Comparison of ENCODE assay signal across 21 mouse cellular contexts in the genomic region with DNA sequence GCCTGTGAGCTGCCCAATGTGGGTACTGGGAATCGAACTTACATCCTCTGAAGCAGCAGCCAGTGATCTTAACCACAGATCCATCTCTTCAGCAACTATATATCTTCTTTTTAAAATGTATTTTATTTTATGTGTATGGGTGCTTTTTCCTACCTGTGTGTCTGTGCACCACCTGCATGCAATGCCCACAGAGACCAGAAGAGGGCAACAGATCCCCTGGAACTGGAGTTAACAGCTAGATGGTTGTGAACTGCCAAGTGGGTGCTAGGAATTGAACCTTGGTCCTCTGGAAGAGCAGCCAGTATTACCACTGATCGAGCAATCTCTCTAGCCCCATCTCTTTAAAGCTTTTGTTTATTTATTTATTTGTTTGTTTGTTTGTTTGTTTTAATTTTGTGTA. TPM values are rescaled to one million over a fixed set of nuclear protein-coding genes. Genes with fewer than 3 reads are reported as not detected.
DNase-seq lines count a peak whose midpoint lies in the region; ATAC-seq and TF ChIP-seq lines count a peak whose summit lies in the region.
"Had no signal": no experiment of that assay in that cellular context is flagged by ENCODE, and none has a peak within 500 bp of the region (broad histone marks: within the 10 kb centered on the region; RNA-seq: fewer than 3 reads in every experiment).

No protein-coding gene starts in this region.

- no peak for ATAC-seq in kidney, postnatal 0 days (replicated peaks; ENCODE audit: low FRiP score, low read depth)
- ATAC-seq: midbrain, embryonic 13.5 days had no signal

- H3K4me2 ChIP-seq in kidney, postnatal 0 days (ENCODE audit: low read length) = no peak overlapping the region
- H3K4me2 ChIP-seq: embryonic facial prominence, embryonic 15.5 days; heart, embryonic 12.5 days; midbrain, embryonic 13.5 days; stomach, embryonic 15.5 days had no signal

- no peak for DNase-seq in kidney, postnatal 0 days (ENCODE audit: low spot score)
- DNase-seq in kidney, adult 8-10 months = no peak
- DNase-seq in thymus, postnatal 4 days = peak; percentile 46
- DNase-seq in thymus, adult 18-20 months = no peak
- peak; percentile 53 for DNase-seq in MEL (ENCODE audit: low read depth, low spot score)
- DNase-seq in testis, postnatal 10 days (ENCODE audit: low spot score) = peak; percentile 35
- DNase-seq in cerebellum, adult 9-11 months = no peak
- DNase-seq in left cerebral cortex, postnatal 10 days (ENCODE audit: extremely low spot score in 1 of 2, low spot score in 2 of 2) = no peak
- DNase-seq: cerebellum, adult 11-12 months; gastrocnemius, postnatal 25 days; heart, postnatal 4 days; kidney, postnatal 36 days; lung, adult 18-20 months; spleen, adult 18-20 months had no signal

- no peak overlapping the region for H3K9ac ChIP-seq in kidney, postnatal 0 days (ENCODE audit: low read depth, low read length)
- H3K9ac ChIP-seq in MEL (ENCODE audit: control insufficient read depth, low read depth, low read length, poor library complexity, severe bottlenecking) = no peak overlapping the region
- H3K9ac ChIP-seq: embryonic facial prominence, embryonic 15.5 days; heart, embryonic 12.5 days; midbrain, embryonic 13.5 days; stomach, embryonic 15.5 days had no signal

- peak; percentile 40 for TF ChIP-seq RAD21 in MEL (IDR thresholded peaks at IDR 0.05; ENCODE audit: low read depth, low read length)

- no peaks in the 10 kb centered on the region for H3K9me3 ChIP-seq in kidney, postnatal 0 days (replicated peaks; ENCODE audit: low read length)
- no peaks in the 10 kb centered on the region for H3K9me3 ChIP-seq in MEL (replicated peaks; ENCODE audit: insufficient read depth, low read length)
- H3K9me3 ChIP-seq: embryonic facial prominence, embryonic 15.5 days; midbrain, embryonic 13.5 days; stomach, embryonic 15.5 days had no signal

- H3K36me3 ChIP-seq in kidney, postnatal 0 days (ENCODE audit: insufficient read depth, low read length) = peaks cover 15% of the 10 kb centered on the region; the same call in 1 of the 2 replicates
- H3K36me3 ChIP-seq in MEL (ENCODE audit: control insufficient read depth in 1 of 2, insufficient read depth in 2 of 2, low read length in 2 of 2) = peaks cover 0 to 1% of the 10 kb centered on the region in 2 experiments; a peak in 2 of 4 replicates

- no peaks in the 10 kb centered on the region for H3K4me1 ChIP-seq in kidney, postnatal 0 days (replicated peaks; ENCODE audit: insufficient read depth, low read length)
- H3K4me1 ChIP-seq in MEL (ENCODE audit: control insufficient read depth in 1 of 2, insufficient read depth in 2 of 2, low read length in 2 of 2) = no peaks in the 10 kb centered on the region
- H3K4me1 ChIP-seq: embryonic facial prominence, embryonic 15.5 days; heart, embryonic 12.5 days; stomach, embryonic 15.5 days had no signal

- no peak for TF ChIP-seq EP300 in MEL (IDR thresholded peaks at IDR 0.05; ENCODE audit: low read depth in 1 of 2, low read length in 2 of 2)

- H3K79me2 ChIP-seq in MEL (ENCODE audit: control insufficient read depth, insufficient read depth, low read length, poor library complexity) = no peaks in the 10 kb centered on the region

- TF ChIP-seq CTCF in kidney, postnatal 0 days (IDR thresholded peaks at IDR 0.05; ENCODE audit: low read depth) = peak; percentile 26; the same call in 1 of the 2 replicates
- peak; percentile 55 to 67 (median 57) for TF ChIP-seq CTCF in MEL (IDR thresholded peaks at IDR 0.05 in 2 of 3, conservative IDR thresholded peaks at IDR 0.05 in 1 of 3; ENCODE audit: control insufficient read depth in 1 of 3, insufficient read depth in 1 of 3, low read depth in 2 of 3, low read length in 3 of 3, poor library complexity in 1 of 3, severe bottlenecking in 1 of 3)

- intact Hi-C loops in left cerebral cortex, postnatal 10 days (cut with DNase I) = no loop called here

- TF ChIP-seq POLR2A in MEL (IDR thresholded peaks at IDR 0.05; ENCODE audit: control insufficient read depth in 1 of 2, insufficient read depth in 1 of 2, low read depth in 1 of 2, low read length in 2 of 2, poor library complexity in 1 of 2) = no peak

- H3K27ac ChIP-seq in kidney, postnatal 0 days = no peak overlapping the region
- H3K27ac ChIP-seq in MEL (ENCODE audit: control insufficient read depth, low read depth, low read length) = no peak overlapping the region
- H3K27ac ChIP-seq: embryonic facial prominence, embryonic 15.5 days; macrophage; midbrain, embryonic 13.5 days; stomach, embryonic 15.5 days had no signal

- WGBS in kidney, postnatal 0 days = 90% methylated on average over 2 of the region's 2 CpGs

- no peak overlapping the region for H3K4me3 ChIP-seq in kidney, postnatal 0 days (replicated peaks; ENCODE audit: low read depth, low read length)
- no peak overlapping the region for H3K4me3 ChIP-seq in MEL (ENCODE audit: control insufficient read depth in 1 of 2, insufficient read depth in 1 of 2, low read depth in 2 of 2, low read length in 2 of 2)
- H3K4me3 ChIP-seq: embryonic facial prominence, embryonic 15.5 days; heart, embryonic 12.5 days; midbrain, embryonic 13.5 days; stomach, embryonic 15.5 days had no signal

- H3K27me3 ChIP-seq in kidney, postnatal 0 days (ENCODE audit: insufficient read depth, low read length) = no peaks in the 10 kb centered on the region
- H3K27me3 ChIP-seq in MEL (ENCODE audit: control insufficient read depth in 1 of 2, insufficient read depth in 2 of 2, low read length in 2 of 2) = no peaks in the 10 kb centered on the region
- H3K27me3 ChIP-seq: embryonic facial prominence, embryonic 15.5 days; heart, embryonic 12.5 days; stomach, embryonic 15.5 days had no signal

TF ChIP-seq in MEL, 35 proteins besides CTCF, POLR2A, EP300 and RAD21:
- TF ChIP-seq SMC3 (IDR thresholded peaks at IDR 0.05; ENCODE audit: low read depth, low read length) = peak; percentile 34; the same call in 1 of the 2 replicates
- TF ChIP-seq CHD1 (IDR thresholded peaks at IDR 0.05; ENCODE audit: low read depth, low read length) = no peak

RNA-seq across cellular contexts. Expression of a gene that starts 16.4 kb away (rescaled TPM):
- polyA plus RNA-seq in kidney, postnatal 0 days (2015; fragmentation: Nextera tagmentation; extraction: Ambion mirVana) = 86.9 and 90.1 TPM in 2 replicates
- 333 and 340 TPM in 2 replicates for total RNA-seq in MEL (2012; rRNA removed)
- 100 to 1,000 TPM; 507 to 678 TPM for polyA plus RNA-seq in MEL (2012; ENCODE audit: insufficient read depth in 1 of 2, insufficient read length in 2 of 2, low read depth in 1 of 2, low replicate concordance in 2 of 2, missing spikeins in 1 of 2)
- total RNA-seq in left cerebral cortex, postnatal 10 days (2021) = 10 to 100 TPM; 12.0 to 12.9 TPM

RNA-seq across cellular contexts. Expression of a gene that starts 16.4 kb away (rescaled TPM):
- polyA plus RNA-seq in kidney, postnatal 0 days (2015; fragmentation: Nextera tagmentation; extraction: Ambion mirVana) = 8.4 and 8.6 TPM in 2 replicates
- 14.0 and 16.8 TPM in 2 replicates for total RNA-seq in MEL (2012; rRNA removed)
- polyA plus RNA-seq in MEL (2012; ENCODE audit: insufficient read depth in 1 of 2, insufficient read length in 2 of 2, low read depth in 1 of 2, low replicate concordance in 2 of 2, missing spikeins in 1 of 2) = 10 to 100 TPM in 1 of 2 experiments, not detected in 1; 17.5 TPM
- total RNA-seq in left cerebral cortex, postnatal 10 days (2021) = 10 to 100 TPM; 14.2 to 18.1 TPM

RNA-seq across cellular contexts. Expression of a gene that starts 23.4 kb away (rescaled TPM):
- 105 and 108 TPM in 2 replicates for polyA plus RNA-seq in kidney, postnatal 0 days (2015; fragmentation: Nextera tagmentation; extraction: Ambion mirVana)
- 76.4 and 78.9 TPM in 2 replicates for total RNA-seq in MEL (2012; rRNA removed)
- polyA plus RNA-seq in MEL (2012; ENCODE audit: insufficient read depth in 1 of 2, insufficient read length in 2 of 2, low read depth in 1 of 2, low replicate concordance in 2 of 2, missing spikeins in 1 of 2) = 10 to 100 TPM in 1 of 2 experiments, not detected in 1; 55.9 TPM
- total RNA-seq in left cerebral cortex, postnatal 10 days (2021) = 10 to 100 TPM; 39.1 to 40.4 TPM

RNA-seq across cellular contexts. Expression of a gene that starts 39.1 kb away (rescaled TPM):
- polyA plus RNA-seq in kidney, postnatal 0 days (2015; fragmentation: Nextera tagmentation; extraction: Ambion mirVana) = not detected in 2 replicates
- 0.08 TPM in 1 of 2 replicates, not detected in the other for total RNA-seq in MEL (2012; rRNA removed)
- not detected for polyA plus RNA-seq in MEL (2012; ENCODE audit: insufficient read depth in 1 of 2, insufficient read length in 2 of 2, low read depth in 1 of 2, low replicate concordance in 2 of 2, missing spikeins in 1 of 2)
- total RNA-seq in left cerebral cortex, postnatal 10 days (2021) = not detected
- total RNA-seq: layer of hippocampus, postnatal 25 days had no signal
- polyA plus RNA-seq: embryonic facial prominence, embryonic 15.5 days; heart, embryonic 12.5 days; intestine, embryonic 14.5 days; macrophage; midbrain, embryonic 13.5 days; stomach, embryonic 15.5 days had no signal

Comparison
In these comparisons a context has a peak if more than half of its experiments do, and no peak if none do; other contexts are left out.
1. DNase-seq: peak in thymus, postnatal 4 days (single experiment), MEL (single experiment) and testis, postnatal 10 days (single experiment); none in kidney, postnatal 0 days (single experiment), kidney, adult 8-10 months (0 of 2), thymus, adult 18-20 months (0 of 2), cerebellum, adult 9-11 months (single experiment) and left cerebral cortex, postnatal 10 days (0 of 2).
2. RNA of a gene that starts 16.4 kb away (total RNA-seq): 333 to 340 TPM in MEL; 12.0 to 12.9 TPM in left cerebral cortex, postnatal 10 days; every median in the first group is over 10 times any median in the second.